20 mouse cellular contexts compared by ENCODE assay signal in genomic region chr2:28106002-28106401, GRCm38 (mm10). TPM values are rescaled to one million over a fixed set of nuclear protein-coding genes. Genes with fewer than 3 reads are reported as not detected.
A peak's percentile ranks its signal among the peaks of the same experiment; 100 is the strongest.
DNase-seq lines count a peak whose midpoint lies in the region; ATAC-seq and TF ChIP-seq lines count a peak whose summit lies in the region.
"Had no signal": no experiment of that assay in that cellular context is flagged by ENCODE, and none has a peak within 500 bp of the region (broad histone marks: within the 10 kb centered on the region; RNA-seq: fewer than 3 reads in every experiment).

No protein-coding gene starts in this region.

- DNase-seq in kidney, adult 2 months = no peak
- no peak for DNase-seq in kidney, postnatal 25 days
- no peak for DNase-seq in midbrain, postnatal 0 days (ENCODE audit: low spot score)
- DNase-seq in left cerebral cortex, adult 9 months (ENCODE audit: low spot score in 2 of 2) = no peak
- no peak for DNase-seq in midbrain, embryonic 10.5 days (ENCODE audit: low spot score)
- DNase-seq: adrenal gland, adult 8-10 months; cerebellum, postnatal 36 days; gastrocnemius, postnatal 14 days; heart, postnatal 4 days; kidney, postnatal 14 days; lung, postnatal 14 days had no signal

- no peak overlapping the region for H3K4me2 ChIP-seq in midbrain, postnatal 0 days (ENCODE audit: low read depth, low read length, poor library complexity, severe bottlenecking)
- no peak overlapping the region for H3K4me2 ChIP-seq in midbrain, embryonic 13.5 days (replicated peaks)
- H3K4me2 ChIP-seq: forebrain, embryonic 15.5 days; heart, embryonic 12.5 days; limb, embryonic 13.5 days had no signal

- no peak for ATAC-seq in midbrain, postnatal 0 days (ENCODE audit: low FRiP score)
- no peak for ATAC-seq in midbrain, embryonic 13.5 days
- ATAC-seq: forebrain, embryonic 15.5 days; inflammation-experienced regulatory T-cells, adult 6 months had no signal

- H3K27ac ChIP-seq in kidney, adult 2 months (ENCODE audit: insufficient read depth, low read depth, low read length) = no peak overlapping the region
- H3K27ac ChIP-seq in midbrain, postnatal 0 days (ENCODE audit: low read depth, low read length) = no peak overlapping the region
- H3K27ac ChIP-seq in midbrain, embryonic 13.5 days = no peak overlapping the region
- no peak overlapping the region for H3K27ac ChIP-seq in bone marrow macrophage, adult 2 months (ENCODE audit: insufficient read depth, low read depth, low read length)
- H3K27ac ChIP-seq in midbrain, embryonic 10.5 days (replicated peaks) = no peak overlapping the region
- H3K27ac ChIP-seq: forebrain, embryonic 15.5 days; limb, embryonic 13.5 days had no signal

- 59% methylated on average over 2 of the region's 2 CpGs for WGBS in kidney, adult 2 months
- WGBS in midbrain, postnatal 0 days = 73% methylated on average over 2 of the region's 2 CpGs
- WGBS in midbrain, embryonic 13.5 days = 60% methylated on average over 2 of the region's 2 CpGs
- 76% methylated on average over 2 of the region's 2 CpGs for WGBS in midbrain, embryonic 10.5 days

- H3K9me3 ChIP-seq in midbrain, postnatal 0 days (ENCODE audit: low read length) = no peaks in the 10 kb centered on the region
- no peaks in the 10 kb centered on the region for H3K9me3 ChIP-seq in midbrain, embryonic 13.5 days
- H3K9me3 ChIP-seq in midbrain, embryonic 10.5 days (replicated peaks) = no peaks in the 10 kb centered on the region
- H3K9me3 ChIP-seq: forebrain, embryonic 15.5 days; heart, embryonic 12.5 days; limb, embryonic 13.5 days had no signal

- 0 out of 2 replicates have a peak, but pooled peaks have one; percentile 10 for TF ChIP-seq CTCF in kidney, adult 2 months (conservative IDR thresholded peaks at IDR 0.05; ENCODE audit: insufficient read depth, insufficient read length, low read depth, low read length)
- peak; percentile 55 for TF ChIP-seq CTCF in midbrain, postnatal 0 days (IDR thresholded peaks at IDR 0.05)
- 0 out of 2 replicates have a peak, but pooled peaks have one; percentile 13 for TF ChIP-seq CTCF in bone marrow macrophage, adult 2 months (IDR thresholded peaks at IDR 0.05; ENCODE audit: low read depth, low read length)

- no peak overlapping the region for H3K4me3 ChIP-seq in kidney, adult 2 months (ENCODE audit: insufficient read depth, low read depth, low read length)
- no peak overlapping the region for H3K4me3 ChIP-seq in midbrain, postnatal 0 days (ENCODE audit: low read depth, low read length)
- no peak overlapping the region for H3K4me3 ChIP-seq in midbrain, embryonic 13.5 days (replicated peaks)
- no peak overlapping the region for H3K4me3 ChIP-seq in bone marrow macrophage, adult 2 months (ENCODE audit: insufficient read depth, low read length)
- H3K4me3 ChIP-seq in midbrain, embryonic 10.5 days = no peak overlapping the region
- H3K4me3 ChIP-seq: forebrain, embryonic 15.5 days; heart, embryonic 12.5 days; limb, embryonic 13.5 days had no signal

- no peaks in the 10 kb centered on the region for H3K36me3 ChIP-seq in kidney, adult 2 months (ENCODE audit: control insufficient read depth, insufficient read depth, low read length)
- H3K36me3 ChIP-seq in midbrain, postnatal 0 days (ENCODE audit: insufficient read depth, low read length) = no peaks in the 10 kb centered on the region
- no peaks in the 10 kb centered on the region for H3K36me3 ChIP-seq in midbrain, embryonic 13.5 days
- no peaks in the 10 kb centered on the region for H3K36me3 ChIP-seq in midbrain, embryonic 10.5 days
- H3K36me3 ChIP-seq: forebrain, embryonic 15.5 days; heart, embryonic 12.5 days; limb, embryonic 13.5 days had no signal

- TF ChIP-seq POLR2A in kidney, adult 2 months (IDR thresholded peaks at IDR 0.05; ENCODE audit: low read depth, low read length) = no peak
- TF ChIP-seq POLR2A in bone marrow macrophage, adult 2 months (IDR thresholded peaks at IDR 0.05; ENCODE audit: borderline replicate concordance, low read depth, low read length) = no peak

- no peak overlapping the region for H3K9ac ChIP-seq in midbrain, postnatal 0 days (replicated peaks; ENCODE audit: low read length, poor library complexity, severe bottlenecking)
- no peak overlapping the region for H3K9ac ChIP-seq in midbrain, embryonic 13.5 days (replicated peaks)
- H3K9ac ChIP-seq: forebrain, embryonic 15.5 days; heart, embryonic 12.5 days; limb, embryonic 13.5 days had no signal

- no peaks in the 10 kb centered on the region for H3K27me3 ChIP-seq in kidney, adult 2 months (replicated peaks; ENCODE audit: control insufficient read depth, insufficient read depth, low read length)
- H3K27me3 ChIP-seq in midbrain, postnatal 0 days (ENCODE audit: insufficient read depth, low read length) = no peaks in the 10 kb centered on the region
- H3K27me3 ChIP-seq in midbrain, embryonic 13.5 days = no peaks in the 10 kb centered on the region
- H3K27me3 ChIP-seq in midbrain, embryonic 10.5 days (ENCODE audit: low read depth, poor library complexity, severe bottlenecking) = no peaks in the 10 kb centered on the region
- H3K27me3 ChIP-seq: forebrain, embryonic 15.5 days; limb, embryonic 13.5 days had no signal

- H3K4me1 ChIP-seq in kidney, adult 2 months (ENCODE audit: control insufficient read depth, insufficient read depth, low read length) = no peaks in the 10 kb centered on the region
- no peaks in the 10 kb centered on the region for H3K4me1 ChIP-seq in midbrain, postnatal 0 days (ENCODE audit: insufficient read depth, low read length)
- H3K4me1 ChIP-seq in midbrain, embryonic 13.5 days (replicated peaks) = peaks cover 6% of the 10 kb centered on the region; the same call in 1 of the 2 replicates
- H3K4me1 ChIP-seq in bone marrow macrophage, adult 2 months (ENCODE audit: control insufficient read depth, insufficient read depth, low read length) = no peaks in the 10 kb centered on the region
- no peaks in the 10 kb centered on the region for H3K4me1 ChIP-seq in midbrain, embryonic 10.5 days
- H3K4me1 ChIP-seq: forebrain, embryonic 15.5 days; heart, embryonic 12.5 days; limb, embryonic 13.5 days had no signal

RNA-seq across cellular contexts. Expression of gene Fcnb, which starts 21.3 kb away (rescaled TPM):
- not detected in 2 replicates for polyA plus RNA-seq in kidney, adult 2 months (2012; rRNA removed)
- total RNA-seq in midbrain, postnatal 0 days (2014; rRNA removed) = not detected in 2 replicates
- polyA plus RNA-seq in midbrain, postnatal 0 days (2015; fragmentation: Nextera tagmentation; extraction: Ambion mirVana) = not detected in 2 replicates
- polyA plus RNA-seq in midbrain, embryonic 13.5 days (2015; fragmentation: Nextera tagmentation; extraction: Ambion mirVana) = not detected in 2 replicates
- not detected in 2 replicates for polyA plus RNA-seq in bone marrow macrophage, adult 2 months (2012; ENCODE audit: insufficient read depth, insufficient read length, missing spikeins)
- not detected in 2 replicates for polyA plus RNA-seq in midbrain, embryonic 10.5 days (2016; fragmentation: Nextera tagmentation; extraction: Ambion mirVana)
- total RNA-seq: adrenal gland, adult 8-10 months; gastrocnemius, postnatal 14 days; heart, postnatal 4 days; layer of hippocampus, postnatal 25 days; monocyte, adult 5-6 weeks had no signal
- polyA plus RNA-seq: inflammation-experienced regulatory T-cells, adult 6 months; limb, embryonic 13.5 days; neural tube, embryonic 14.5 days had no signal
